Mouse (Mus musculus): ENCODE measurements around the gene Kif13a. TPM values are rescaled to one million over a fixed set of nuclear protein-coding genes. Genes with fewer than 3 reads are reported as not detected.

Gene Kif13a
- polyA plus RNA-seq, 1 experiment, result not detected

- no peak for TF ChIP-seq GATA1 (IDR thresholded peaks at IDR 0.05; ENCODE audit: low read length)
Observed at GRCm38 (mm10) chr13:46904982-46905621, 24.6 kb downstream of the Kif13a start.

GRCm38 (mm10) chr13:46902568-46903255, 27.0 kb downstream of the Kif13a start:
- no peak for TF ChIP-seq GATA1 (IDR thresholded peaks at IDR 0.05; ENCODE audit: low read length)

- no peak for TF ChIP-seq GATA1 (IDR thresholded peaks at IDR 0.05; ENCODE audit: low read length)
Observed at GRCm38 (mm10) chr13:46900870-46901555, 28.7 kb downstream of the Kif13a start.

GRCm38 (mm10) chr13:46898837-46899236, 30.8 kb downstream of the Kif13a start:
- no peak for TF ChIP-seq GATA1 (IDR thresholded peaks at IDR 0.05; ENCODE audit: low read length)

GRCm38 (mm10) chr13:46898411-46898810, 31.3 kb downstream of the Kif13a start:
- TF ChIP-seq GATA1 (IDR thresholded peaks at IDR 0.05; ENCODE audit: low read length), result no peak

DNA sequence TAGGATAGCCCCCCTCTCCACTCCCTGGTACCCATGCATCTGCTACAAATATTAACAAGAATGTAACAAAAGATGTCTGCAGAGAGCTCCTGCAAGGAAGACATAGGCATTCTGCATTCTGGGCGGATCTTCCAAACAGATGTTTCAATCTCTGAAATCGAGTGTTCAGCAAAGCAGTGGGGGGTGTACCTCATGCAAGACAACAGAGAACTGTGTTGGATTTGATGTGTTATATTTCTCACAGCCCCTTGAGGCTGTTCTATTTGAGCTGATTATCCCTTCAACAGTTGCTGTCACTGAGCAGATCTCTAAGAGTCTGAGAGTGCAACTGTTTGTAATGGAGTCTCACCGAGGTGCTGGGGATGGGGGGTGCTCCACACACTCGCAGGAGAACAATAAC, 37.3 kb downstream of the Kif13a start:
- TF ChIP-seq GATA1 (IDR thresholded peaks at IDR 0.05; ENCODE audit: low read length), result no peak

GRCm38 (mm10) chr13:46888150-46888683, 41.5 kb downstream of the Kif13a start:
- no peak for TF ChIP-seq GATA1 (IDR thresholded peaks at IDR 0.05; ENCODE audit: low read length)

- no peak for TF ChIP-seq GATA1 (IDR thresholded peaks at IDR 0.05; ENCODE audit: low read length)
Observed at GRCm38 (mm10) chr13:46886497-46887261, 43.0 kb downstream of the Kif13a start.

DNA sequence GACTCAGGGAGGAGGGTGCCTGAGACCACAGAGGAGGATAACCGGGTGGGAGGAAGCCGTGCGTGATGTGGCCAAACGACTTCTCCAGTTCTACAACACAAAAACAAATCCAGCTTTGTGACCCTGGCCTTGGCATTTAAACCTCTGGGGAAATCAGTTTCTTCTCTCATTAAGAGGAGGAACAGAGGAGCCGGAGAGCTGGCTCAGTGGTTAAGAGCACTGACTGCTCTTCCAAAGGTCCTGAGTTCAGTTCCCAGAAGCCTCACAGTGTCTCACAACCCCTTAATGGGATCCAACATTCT, 44.0 kb downstream of the Kif13a start:
- no peak for TF ChIP-seq GATA1 (IDR thresholded peaks at IDR 0.05; ENCODE audit: low read length)

- no peak for TF ChIP-seq GATA1 (IDR thresholded peaks at IDR 0.05; ENCODE audit: low read length)
Observed at GRCm38 (mm10) chr13:46884898-46885758, 44.5 kb downstream of the Kif13a start.

- no peak for TF ChIP-seq GATA1 (IDR thresholded peaks at IDR 0.05; ENCODE audit: low read length)
Observed at GRCm38 (mm10) chr13:46883976-46884375, 45.7 kb downstream of the Kif13a start.

DNA sequence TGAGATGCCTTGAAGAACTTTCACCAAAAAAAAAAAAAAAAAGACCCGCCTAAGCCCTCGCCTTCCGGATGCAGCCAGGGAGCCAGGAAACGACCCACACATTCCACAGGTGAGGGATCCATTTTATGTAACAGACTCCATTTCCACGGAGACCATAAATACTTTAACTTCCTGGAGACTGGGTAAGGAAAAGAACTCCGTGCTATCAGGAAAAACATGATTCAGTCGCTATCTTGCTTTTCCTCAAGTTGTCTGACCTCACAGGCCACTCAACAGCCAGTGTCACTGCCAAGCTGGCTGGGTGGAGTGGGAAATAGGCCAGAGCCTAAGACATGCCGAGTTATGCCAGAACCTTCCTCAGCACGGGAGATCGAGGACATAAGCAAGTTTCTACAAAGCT, 46.3 kb downstream of the Kif13a start:
- TF ChIP-seq GATA1 (IDR thresholded peaks at IDR 0.05; ENCODE audit: low read length), result no peak

GRCm38 (mm10) chr13:46880736-46881135, 48.9 kb downstream of the Kif13a start:
- TF ChIP-seq GATA1 (IDR thresholded peaks at IDR 0.05; ENCODE audit: low read length), result no peak

GRCm38 (mm10) chr13:46880243-46880642, 49.4 kb downstream of the Kif13a start:
- no peak for TF ChIP-seq GATA1 (IDR thresholded peaks at IDR 0.05; ENCODE audit: low read length)

DNA sequence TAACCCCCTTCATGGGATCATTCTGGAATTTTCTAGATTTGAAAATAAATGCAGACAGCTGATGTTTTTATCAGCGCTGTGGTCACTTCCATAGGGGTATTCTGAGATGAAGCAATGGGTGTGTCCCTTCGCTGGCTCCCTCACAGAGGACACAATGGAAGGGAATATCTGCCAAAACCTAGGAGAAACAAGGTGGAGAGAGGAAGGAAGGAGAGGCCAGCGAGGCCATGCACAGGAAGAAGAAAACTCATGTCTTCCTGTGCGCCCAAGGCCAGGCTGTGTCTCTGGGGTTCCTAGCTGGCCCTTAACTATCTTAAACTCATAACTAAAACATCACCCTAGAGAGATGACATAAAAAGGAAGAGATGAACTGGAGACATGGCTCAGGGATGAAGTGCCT, 52.6 kb downstream of the Kif13a start:
- TF ChIP-seq GATA1 (IDR thresholded peaks at IDR 0.05; ENCODE audit: low read length), result no peak
